Mouse (Mus musculus): ENCODE data around the gene Rdh16f1. TPM values are rescaled to one million over a fixed set of nuclear protein-coding genes. Genes with fewer than 3 reads are reported as not detected.

Rdh16f1 gene
- polyA plus RNA-seq, 1 experiment from 2014 or later = not detected

- Histone ChIP-seq H3K27ac (ENCODE audit: low read depth, low read length) (no peak overlapping the region), H3K9me3 (ENCODE audit: control insufficient read depth, low read length) (no peaks in the 10 kb centered on the region), H3K36me3 (ENCODE audit: control insufficient read depth, insufficient read depth, low read length) (no peaks in the 10 kb centered on the region), H3K4me2 (ENCODE audit: low read depth, low read length, severe bottlenecking) (no peak overlapping the region), H3K27me3 (ENCODE audit: control insufficient read depth, insufficient read depth, low read length) (peaks cover 17% of the 10 kb centered on the region), H3K9ac (ENCODE audit: low read length) (no peak overlapping the region), H3K4me1 (replicated peaks; ENCODE audit: control insufficient read depth, insufficient read depth, low read length) (peaks cover 3% of the 10 kb centered on the region; the same call in 1 of the 2 replicates), H3K4me3 (ENCODE audit: low read depth, low read length) (no peak overlapping the region)
- no peak for DNase-seq (ENCODE audit: low spot score)
- no peak; the same call in 1 of the 2 replicates for ATAC-seq (replicated peaks; ENCODE audit: low FRiP score)
- 12% methylated on average over 9 of the region's 9 CpGs for WGBS
Observed at GRCm38 (mm10) chr10:127730933-127731310, 28.7 kb upstream of the Rdh16f1 start.

DNA sequence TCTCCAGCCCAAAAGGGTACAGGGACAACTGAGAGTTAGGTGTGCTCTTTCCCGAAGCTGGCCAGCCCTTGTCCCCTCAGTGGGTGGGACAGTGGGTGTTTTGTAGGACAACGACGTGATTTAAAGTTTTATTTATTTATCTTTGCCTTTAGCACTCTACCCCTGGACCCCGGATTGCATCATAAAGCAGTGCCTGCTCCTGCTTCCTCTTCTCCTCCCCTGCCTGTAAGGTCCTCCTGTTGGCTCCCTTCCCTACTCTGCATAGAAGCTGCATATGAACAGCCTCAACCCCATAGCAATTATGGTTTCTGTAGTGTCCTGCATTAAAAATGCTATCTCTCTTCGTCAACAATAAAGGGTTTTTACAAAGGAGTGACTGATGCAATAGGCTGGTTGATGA is 28.2 kb upstream of the Rdh16f1 start:
- Histone ChIP-seq H3K4me2 (ENCODE audit: low read depth, low read length, severe bottlenecking) (no peak overlapping the region), H3K4me1 (replicated peaks; ENCODE audit: control insufficient read depth, insufficient read depth, low read length) (peaks cover 3% of the 10 kb centered on the region; the same call in 1 of the 2 replicates), H3K27me3 (ENCODE audit: control insufficient read depth, insufficient read depth, low read length) (peaks cover 17% of the 10 kb centered on the region), H3K27ac (ENCODE audit: low read depth, low read length) (no peak overlapping the region), H3K36me3 (ENCODE audit: control insufficient read depth, insufficient read depth, low read length) (no peaks in the 10 kb centered on the region), H3K9ac (ENCODE audit: low read length) (no peak overlapping the region), H3K9me3 (ENCODE audit: control insufficient read depth, low read length) (no peaks in the 10 kb centered on the region), H3K4me3 (ENCODE audit: low read depth, low read length) (no peak overlapping the region)
- no peak for DNase-seq (ENCODE audit: low spot score)
- 45% methylated on average over 5 of the region's 5 CpGs for WGBS
- ATAC-seq (replicated peaks; ENCODE audit: low FRiP score) = no peak

DNA sequence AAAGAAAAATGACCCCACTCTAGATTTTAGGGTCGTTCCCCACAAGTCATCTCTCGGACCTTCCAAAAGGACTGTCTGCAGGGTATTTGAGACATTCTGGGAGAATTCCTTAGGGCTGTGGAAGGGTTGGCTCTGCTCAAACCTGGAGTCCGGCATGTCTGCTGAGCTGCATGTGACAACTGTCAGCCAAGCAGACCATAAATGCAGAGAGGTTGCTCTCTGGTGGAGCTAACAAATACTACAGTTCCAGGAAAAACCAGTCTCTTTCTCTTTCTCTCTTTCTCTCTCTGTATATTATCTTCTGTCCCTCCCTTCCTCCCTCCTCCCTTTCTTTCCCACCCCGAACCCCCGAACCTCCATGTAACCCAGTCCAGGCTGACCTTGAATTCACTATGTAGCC is 25.2 kb upstream of the Rdh16f1 start:
- Histone ChIP-seq H3K27me3 (ENCODE audit: control insufficient read depth, insufficient read depth, low read length) (peaks cover 4% of the 10 kb centered on the region; the same call in 1 of the 2 replicates), H3K4me3 (ENCODE audit: low read depth, low read length) (no peak overlapping the region), H3K9ac (ENCODE audit: low read length) (no peak overlapping the region), H3K4me1 (replicated peaks; ENCODE audit: control insufficient read depth, insufficient read depth, low read length) (peaks cover 3% of the 10 kb centered on the region; the same call in 1 of the 2 replicates), H3K4me2 (ENCODE audit: low read depth, low read length, severe bottlenecking) (no peak overlapping the region), H3K36me3 (ENCODE audit: control insufficient read depth, insufficient read depth, low read length) (no peaks in the 10 kb centered on the region), H3K9me3 (ENCODE audit: control insufficient read depth, low read length) (no peaks in the 10 kb centered on the region), H3K27ac (ENCODE audit: low read depth, low read length) (no peak overlapping the region)
- ATAC-seq (replicated peaks; ENCODE audit: low FRiP score) (no peak), DNase-seq (ENCODE audit: low spot score) (no peak)
- 57% methylated on average over 5 of the region's 5 CpGs for whole genome bisulfite sequencing

GRCm38 (mm10) chr10:127736266-127736665 is 23.3 kb upstream of the Rdh16f1 start:
- DNase-seq (ENCODE audit: low spot score) = no peak
- Histone ChIP-seq H3K4me1 (replicated peaks; ENCODE audit: control insufficient read depth, insufficient read depth, low read length) (no peaks in the 10 kb centered on the region; the same call in 1 of the 2 replicates), H3K4me2 (ENCODE audit: low read depth, low read length, severe bottlenecking) (no peak overlapping the region), H3K27ac (ENCODE audit: low read depth, low read length) (no peak overlapping the region), H3K36me3 (ENCODE audit: control insufficient read depth, insufficient read depth, low read length) (no peaks in the 10 kb centered on the region), H3K9ac (ENCODE audit: low read length) (no peak overlapping the region), H3K27me3 (ENCODE audit: control insufficient read depth, insufficient read depth, low read length) (peaks cover 2% of the 10 kb centered on the region; the same call in 1 of the 2 replicates), H3K9me3 (ENCODE audit: control insufficient read depth, low read length) (no peaks in the 10 kb centered on the region), H3K4me3 (ENCODE audit: low read depth, low read length) (no peak overlapping the region)
- WGBS = 76% methylated on average over 2 of the region's 2 CpGs
- ATAC-seq (replicated peaks; ENCODE audit: low FRiP score) = no peak

- DNase-seq (ENCODE audit: low spot score) (no peak), ATAC-seq (replicated peaks; ENCODE audit: low FRiP score) (no peak)
- H3K4me3 ChIP-seq (ENCODE audit: low read depth, low read length) = no peak overlapping the region
- H3K27ac ChIP-seq (ENCODE audit: low read depth, low read length) = no peak overlapping the region
- H3K27me3 ChIP-seq (ENCODE audit: control insufficient read depth, insufficient read depth, low read length) = peaks cover 2% of the 10 kb centered on the region; the same call in 1 of the 2 replicates
- H3K4me1 ChIP-seq (replicated peaks; ENCODE audit: control insufficient read depth, insufficient read depth, low read length) = no peaks in the 10 kb centered on the region
- 82% methylated on average over 4 of the region's 4 CpGs for WGBS
- H3K9ac ChIP-seq (ENCODE audit: low read length) = no peak overlapping the region
- no peak overlapping the region for H3K4me2 ChIP-seq (ENCODE audit: low read depth, low read length, severe bottlenecking)
- no peaks in the 10 kb centered on the region for H3K9me3 ChIP-seq (ENCODE audit: control insufficient read depth, low read length)
- peaks cover 2% of the 10 kb centered on the region; the same call in 1 of the 2 replicates for H3K36me3 ChIP-seq (ENCODE audit: control insufficient read depth, insufficient read depth, low read length)
Observed at GRCm38 (mm10) chr10:127736916-127737315, 22.7 kb upstream of the Rdh16f1 start.

- H3K36me3 ChIP-seq (ENCODE audit: control insufficient read depth, insufficient read depth, low read length) = peaks cover 9% of the 10 kb centered on the region
- H3K4me1 ChIP-seq (replicated peaks; ENCODE audit: control insufficient read depth, insufficient read depth, low read length) = no peaks in the 10 kb centered on the region
- H3K4me3 ChIP-seq (ENCODE audit: low read depth, low read length) = no peak overlapping the region
- no peaks in the 10 kb centered on the region for H3K9me3 ChIP-seq (ENCODE audit: control insufficient read depth, low read length)
- no peak for DNase-seq (ENCODE audit: low spot score)
- H3K27me3 ChIP-seq (ENCODE audit: control insufficient read depth, insufficient read depth, low read length) = no peaks in the 10 kb centered on the region; the same call in 1 of the 2 replicates
- no peak overlapping the region for H3K27ac ChIP-seq (ENCODE audit: low read depth, low read length)
- no peak overlapping the region for H3K9ac ChIP-seq (ENCODE audit: low read length)
- ATAC-seq (replicated peaks; ENCODE audit: low FRiP score) = no peak
- H3K4me2 ChIP-seq (ENCODE audit: low read depth, low read length, severe bottlenecking) = no peak overlapping the region
- 22% methylated on average over 2 of the region's 2 CpGs for WGBS
Observed at GRCm38 (mm10) chr10:127737552-127737951, 22.0 kb upstream of the Rdh16f1 start.

GRCm38 (mm10) chr10:127738151-127738882 is 21.3 kb upstream of the Rdh16f1 start:
- no peak overlapping the region for H3K4me3 ChIP-seq (ENCODE audit: low read depth, low read length)
- H3K27me3 ChIP-seq (ENCODE audit: control insufficient read depth, insufficient read depth, low read length) = no peaks in the 10 kb centered on the region
- no peak overlapping the region for H3K9ac ChIP-seq (ENCODE audit: low read length)
- no peak overlapping the region for H3K4me2 ChIP-seq (ENCODE audit: low read depth, low read length, severe bottlenecking)
- ATAC-seq (replicated peaks; ENCODE audit: low FRiP score) = no peak
- H3K4me1 ChIP-seq (replicated peaks; ENCODE audit: control insufficient read depth, insufficient read depth, low read length) = no peaks in the 10 kb centered on the region
- H3K36me3 ChIP-seq (ENCODE audit: control insufficient read depth, insufficient read depth, low read length) = peaks cover 16% of the 10 kb centered on the region
- peak; percentile 68 for DNase-seq (ENCODE audit: low spot score)
- no peak overlapping the region for H3K27ac ChIP-seq (ENCODE audit: low read depth, low read length)
- H3K9me3 ChIP-seq (ENCODE audit: control insufficient read depth, low read length) = no peaks in the 10 kb centered on the region
- WGBS = 52% methylated on average over 13 of the region's 13 CpGs

DNA sequence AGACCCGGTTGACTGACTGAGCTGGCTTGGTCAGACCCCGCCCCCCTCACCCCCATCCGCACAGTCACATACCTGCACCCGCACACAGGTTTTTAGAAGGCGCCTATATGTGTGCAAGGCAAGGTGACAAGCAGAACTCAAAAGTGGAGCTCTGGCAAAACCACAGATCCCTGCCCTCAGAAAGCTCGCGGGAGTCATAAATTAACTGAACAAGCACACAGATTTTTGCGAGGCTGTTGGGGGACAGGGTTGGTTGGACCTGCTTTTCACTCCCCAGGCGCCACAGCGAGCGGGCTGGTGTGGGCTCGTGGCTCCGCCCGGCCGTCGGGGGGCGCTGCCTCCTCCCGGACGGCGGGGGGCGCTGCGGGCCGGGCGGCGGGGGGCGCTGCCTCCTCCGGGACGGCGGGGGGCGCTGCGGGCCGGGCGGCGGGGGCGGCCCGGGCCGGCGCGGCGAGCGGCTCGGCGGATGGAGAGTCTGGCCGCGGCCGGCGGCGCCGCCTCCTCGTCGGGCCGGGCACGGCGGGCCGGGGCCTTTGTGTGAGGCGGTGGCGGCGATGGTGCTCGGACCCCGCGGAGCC is 20.4 kb upstream of the Rdh16f1 start, which contains the start of gene Zbtb39:
TSS of gene Zbtb39 (plus strand) at position 456 of the 578 bp plus-strand sequence.
- H3K27ac ChIP-seq (ENCODE audit: low read depth, low read length) = peak within 1 kb of the TSS; percentile 58
- H3K4me2 ChIP-seq (ENCODE audit: low read depth, low read length, severe bottlenecking) = peak within 1 kb of the TSS; percentile 71
- H3K9me3 ChIP-seq (ENCODE audit: control insufficient read depth, low read length) = no peaks in the 10 kb centered on the region
- no peaks in the 10 kb centered on the region for H3K27me3 ChIP-seq (ENCODE audit: control insufficient read depth, insufficient read depth, low read length)
- H3K36me3 ChIP-seq (ENCODE audit: control insufficient read depth, insufficient read depth, low read length) = peaks cover 21% of the 10 kb centered on the region
- 2% methylated on average over 47 of the region's 61 CpGs for whole genome bisulfite sequencing
- ATAC-seq (replicated peaks; ENCODE audit: low FRiP score) = peak; percentile 84
- peak; percentile 88 for DNase-seq (ENCODE audit: low spot score)
- no peaks in the 10 kb centered on the region for H3K4me1 ChIP-seq (replicated peaks; ENCODE audit: control insufficient read depth, insufficient read depth, low read length)
- peak within 1 kb of the TSS; percentile 94 for H3K9ac ChIP-seq (ENCODE audit: low read length)
- peak within 1 kb of the TSS; percentile 97 for H3K4me3 ChIP-seq (ENCODE audit: low read depth, low read length)

Measured in forebrain, embryonic 11.5 days (tissue).